Comparison of ENCODE assay signal across 20 mouse cellular contexts in the genomic region with DNA sequence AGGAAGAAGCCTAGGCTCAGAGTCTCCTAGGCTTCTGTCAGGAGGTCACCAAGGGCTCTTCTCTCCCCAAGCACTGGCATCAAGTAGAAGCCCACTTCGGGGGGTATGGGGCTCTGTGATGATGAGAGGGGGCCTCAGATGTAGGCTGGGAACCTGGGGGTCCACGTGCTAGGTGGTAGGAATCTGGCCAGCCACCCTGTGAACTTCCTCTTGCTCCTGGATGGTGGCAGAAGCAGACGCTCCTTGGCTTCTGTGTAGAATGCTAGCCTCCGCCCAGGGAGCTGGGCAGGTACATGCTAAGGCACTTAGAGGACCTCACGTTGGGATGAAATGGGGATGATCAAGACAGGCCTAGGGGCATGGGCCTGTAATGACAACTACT. TPM values are rescaled to one million over a fixed set of nuclear protein-coding genes. Genes with fewer than 3 reads are reported as not detected.
A peak's percentile ranks its signal among the peaks of the same experiment; 100 is the strongest.
DNase-seq lines count a peak whose midpoint lies in the region; TF ChIP-seq lines count a peak whose summit lies in the region.
"Had no signal": no experiment of that assay in that cellular context is flagged by ENCODE, and none has a peak within 500 bp of the region (broad histone marks: within the 10 kb centered on the region; RNA-seq: fewer than 3 reads in every experiment).

No protein-coding gene starts in this region.

- no peak overlapping the region for H3K4me3 ChIP-seq in heart, embryonic 10.5 days
- H3K4me3 ChIP-seq in spleen, adult 2 months (ENCODE audit: extremely low read depth, insufficient read depth, insufficient read length): no peak overlapping the region
- H3K4me3 ChIP-seq in bone marrow, adult 2 months (replicated peaks; ENCODE audit: control insufficient read depth, low read depth, low read length): no peak overlapping the region
- H3K4me3 ChIP-seq in small intestine, adult 2 months (ENCODE audit: low read depth, low read length): no peak overlapping the region
- H3K4me3 ChIP-seq: embryonic facial prominence, embryonic 12.5 days; heart, embryonic 13.5 days; hindbrain, embryonic 13.5 days; lung, embryonic 15.5 days; midbrain, embryonic 15.5 days had no signal

- H3K9me3 ChIP-seq in heart, embryonic 10.5 days: no peaks in the 10 kb centered on the region
- H3K9me3 ChIP-seq: embryonic facial prominence, embryonic 12.5 days; heart, embryonic 13.5 days; hindbrain, embryonic 13.5 days; lung, embryonic 15.5 days; midbrain, embryonic 15.5 days had no signal

- no peak for TF ChIP-seq CTCF in spleen, adult 2 months (IDR thresholded peaks at IDR 0.05; ENCODE audit: extremely low read depth, insufficient read depth, insufficient read length, insufficient replicate concordance)
- no peak for TF ChIP-seq CTCF in bone marrow, adult 2 months (IDR thresholded peaks at IDR 0.05; ENCODE audit: control insufficient read depth, insufficient read depth, low read length)
- TF ChIP-seq CTCF in small intestine, adult 2 months (IDR thresholded peaks at IDR 0.05; ENCODE audit: extremely low read depth, insufficient read length, insufficient replicate concordance, low read depth, low read length): no peak

- peaks cover 11% of the 10 kb centered on the region; the same call in 1 of the 2 replicates for H3K36me3 ChIP-seq in heart, embryonic 10.5 days
- H3K36me3 ChIP-seq in spleen, adult 2 months (ENCODE audit: control insufficient read depth, insufficient read depth, low read length): peaks cover 18% of the 10 kb centered on the region
- H3K36me3 ChIP-seq in small intestine, adult 2 months (ENCODE audit: control insufficient read depth, insufficient read depth, low read length): peaks cover 61% of the 10 kb centered on the region
- H3K36me3 ChIP-seq: embryonic facial prominence, embryonic 12.5 days; heart, embryonic 13.5 days; lung, embryonic 15.5 days had no signal

- TF ChIP-seq POLR2A in spleen, adult 2 months (IDR thresholded peaks at IDR 0.05; ENCODE audit: low read depth, low read length): no peak
- no peak for TF ChIP-seq POLR2A in bone marrow, adult 2 months (IDR thresholded peaks at IDR 0.05; ENCODE audit: borderline replicate concordance, control insufficient read depth, low read depth, low read length)
- no peak for TF ChIP-seq POLR2A in small intestine, adult 2 months (IDR thresholded peaks at IDR 0.05; ENCODE audit: low read depth, low read length)

- 0 out of 2 replicates have a peak overlapping the region, but pooled peaks have one; percentile 9 for H3K27ac ChIP-seq in heart, embryonic 10.5 days
- H3K27ac ChIP-seq in spleen, adult 2 months (ENCODE audit: insufficient read depth, low read length): peak overlapping the region; percentile 84
- peak overlapping the region; percentile 44 for H3K27ac ChIP-seq in bone marrow, adult 2 months (ENCODE audit: control insufficient read depth, insufficient read depth, low read depth, low read length, poor library complexity)
- H3K27ac ChIP-seq in small intestine, adult 2 months (ENCODE audit: insufficient read depth, low read depth, low read length): peak overlapping the region; percentile 96
- H3K27ac ChIP-seq: heart, embryonic 13.5 days; hindbrain, embryonic 13.5 days; liver, embryonic 14.5 days; lung, embryonic 15.5 days; midbrain, embryonic 15.5 days had no signal

- peaks cover 54% of the 10 kb centered on the region for H3K4me1 ChIP-seq in heart, embryonic 10.5 days
- peaks cover 20% of the 10 kb centered on the region for H3K4me1 ChIP-seq in spleen, adult 2 months (ENCODE audit: control insufficient read depth, insufficient read depth, insufficient read length)
- peaks cover 9% of the 10 kb centered on the region; the same call in 1 of the 2 replicates for H3K4me1 ChIP-seq in bone marrow, adult 2 months (ENCODE audit: control insufficient read depth, insufficient read depth, low read length)
- H3K4me1 ChIP-seq in small intestine, adult 2 months (ENCODE audit: control insufficient read depth, insufficient read depth, insufficient read length, low read length): peaks cover 51% of the 10 kb centered on the region
- H3K4me1 ChIP-seq: embryonic facial prominence, embryonic 12.5 days; hindbrain, embryonic 13.5 days; midbrain, embryonic 15.5 days had no signal

- no peak for DNase-seq in heart, embryonic 10.5 days (ENCODE audit: low spot score)
- no peak for DNase-seq in heart, postnatal 10 days
- no peak for DNase-seq in spleen, adult 2 months (ENCODE audit: low read depth in 1 of 2, low spot score in 2 of 2)
- DNase-seq in spleen, adult 12 weeks (ENCODE audit: low spot score): no peak
- no peak for DNase-seq in MN1 (ENCODE audit: low spot score)
- DNase-seq: adrenal gland, adult 2 months; cerebellum, adult 18-20 months; cerebellum, postnatal 14 days; heart, postnatal 36 days; kidney, adult 8-10 months; kidney, postnatal 25 days; lung, postnatal 4 days had no signal

- intact Hi-C loops in heart, postnatal 10 days (cut with DNase I): no loop called here

- 76% methylated on average over 5 of the region's 5 CpGs for WGBS in heart, embryonic 10.5 days
- 35% methylated on average over 5 of the region's 5 CpGs for whole genome bisulfite sequencing in spleen, adult 2 months
- 40% methylated on average over 5 of the region's 5 CpGs for WGBS in bone marrow, adult 2 months
- 45% methylated on average over 5 of the region's 5 CpGs for WGBS in small intestine, adult 2 months

- peaks cover 6% of the 10 kb centered on the region; the same call in 1 of the 2 replicates for H3K27me3 ChIP-seq in heart, embryonic 10.5 days (ENCODE audit: insufficient read depth, poor library complexity, severe bottlenecking)
- no peaks in the 10 kb centered on the region for H3K27me3 ChIP-seq in spleen, adult 2 months (ENCODE audit: control insufficient read depth, insufficient read depth, low read length)
- H3K27me3 ChIP-seq in small intestine, adult 2 months (ENCODE audit: control insufficient read depth, insufficient read depth, low read length): no peaks in the 10 kb centered on the region
- H3K27me3 ChIP-seq: embryonic facial prominence, embryonic 12.5 days; hindbrain, embryonic 13.5 days; lung, embryonic 15.5 days; midbrain, embryonic 15.5 days had no signal

RNA-seq across cellular contexts. Expression of a gene that starts 26.5 kb away (rescaled TPM):
- 56.1 and 80.1 TPM in 2 replicates for polyA plus RNA-seq in heart, embryonic 10.5 days (2016; fragmentation: Nextera tagmentation; extraction: Ambion mirVana)
- 100 to 1,000 TPM; 146 to 150 TPM for total RNA-seq in heart, postnatal 10 days (2021)
- polyA plus RNA-seq in spleen, adult 2 months (2012; rRNA removed): 51.7 and 54.1 TPM in 2 replicates
- polyA plus RNA-seq in bone marrow, adult 2 months (2011; ENCODE audit: insufficient read depth, insufficient read length, low replicate concordance, missing spikeins): 76.6 and 102 TPM in 2 replicates
- 88.0 and 185 TPM in 2 replicates for polyA plus RNA-seq in small intestine, adult 2 months (2012; rRNA removed)

RNA-seq across cellular contexts. Expression of a gene that starts 29.9 kb away (rescaled TPM):
- polyA plus RNA-seq in heart, embryonic 10.5 days (2016; fragmentation: Nextera tagmentation; extraction: Ambion mirVana): 5.5 and 6.4 TPM in 2 replicates
- total RNA-seq in heart, postnatal 10 days (2021): 10 to 100 TPM; 14.2 to 17.3 TPM
- 57.3 and 62.8 TPM in 2 replicates for polyA plus RNA-seq in spleen, adult 2 months (2012; rRNA removed)
- polyA plus RNA-seq in bone marrow, adult 2 months (2011; ENCODE audit: insufficient read depth, insufficient read length, low replicate concordance, missing spikeins): 16.6 and 20.4 TPM in 2 replicates
- polyA plus RNA-seq in small intestine, adult 2 months (2012; rRNA removed): 165 and 508 TPM in 2 replicates

RNA-seq across cellular contexts. Expression of a gene that starts 48.1 kb away (rescaled TPM):
- 13.6 and 15.8 TPM in 2 replicates for polyA plus RNA-seq in heart, embryonic 10.5 days (2016; fragmentation: Nextera tagmentation; extraction: Ambion mirVana)
- 10 to 100 TPM; 15.9 to 17.8 TPM for total RNA-seq in heart, postnatal 10 days (2021)
- 11.5 and 13.5 TPM in 2 replicates for polyA plus RNA-seq in spleen, adult 2 months (2012; rRNA removed)
- 3.9 and 8.4 TPM in 2 replicates for polyA plus RNA-seq in bone marrow, adult 2 months (2011; ENCODE audit: insufficient read depth, insufficient read length, low replicate concordance, missing spikeins)
- polyA plus RNA-seq in small intestine, adult 2 months (2012; rRNA removed): 9.4 and 12.3 TPM in 2 replicates

RNA-seq across cellular contexts. Expression of a gene that starts 51.5 kb away (rescaled TPM):
- polyA plus RNA-seq in heart, embryonic 10.5 days (2016; fragmentation: Nextera tagmentation; extraction: Ambion mirVana): 0.76 and 0.78 TPM in 2 replicates
- 10 to 100 TPM; 32.2 to 34.5 TPM for total RNA-seq in heart, postnatal 10 days (2021)
- polyA plus RNA-seq in spleen, adult 2 months (2012; rRNA removed): 1.1 and 1.6 TPM in 2 replicates
- polyA plus RNA-seq in bone marrow, adult 2 months (2011; ENCODE audit: insufficient read depth, insufficient read length, low replicate concordance, missing spikeins): 1.3 and 3.2 TPM in 2 replicates
- 8.0 and 15.0 TPM in 2 replicates for polyA plus RNA-seq in small intestine, adult 2 months (2012; rRNA removed)

Comparison
In these comparisons a context has a peak if more than half of its experiments do, and no peak if none do; other contexts are left out.
1. H3K27ac ChIP-seq: peak in every context shown above with its lines; median percentile 96 in small intestine, adult 2 months; 84 in spleen, adult 2 months; 44 in bone marrow, adult 2 months; 9 in heart, embryonic 10.5 days.